Mouse (Mus musculus): ENCODE measurements around the gene Gpr26. TPM values are rescaled to one million over a fixed set of nuclear protein-coding genes. Genes with fewer than 3 reads are reported as not detected.

Gpr26 gene
- total RNA-seq, 2 experiments from 2014 or later = not detected

DNA sequence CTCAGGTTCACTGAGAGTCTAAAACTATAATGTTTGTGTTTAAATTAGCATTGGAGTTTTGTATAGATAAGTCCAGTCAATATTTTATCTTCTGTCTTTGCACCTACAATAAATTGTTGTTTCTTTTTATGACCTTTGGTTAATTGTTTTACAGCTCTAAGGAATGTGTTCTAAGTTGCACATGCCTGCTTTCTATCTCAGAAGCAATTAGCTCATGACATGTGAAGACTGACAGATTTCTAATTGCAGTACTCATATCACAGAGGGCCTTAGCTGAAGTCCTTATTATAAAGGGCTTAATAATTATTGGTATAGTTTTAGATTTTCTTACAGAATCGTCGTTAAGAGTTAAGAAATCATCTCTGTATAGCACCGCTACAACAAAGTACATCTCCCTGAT is 49.7 kb downstream of the Gpr26 start:
- DNase-seq (ENCODE audit: low spot score in 2 of 2) = no peak

- no peak for DNase-seq (ENCODE audit: low spot score in 2 of 2)
Observed at GRCm38 (mm10) chr7:132025591-132025990, 59.3 kb downstream of the Gpr26 start.

- DNase-seq (ENCODE audit: low spot score in 2 of 2) = no peak
Observed at GRCm38 (mm10) chr7:132026671-132027070, 60.4 kb downstream of the Gpr26 start.

- DNase-seq (ENCODE audit: low spot score in 2 of 2) = no peak
Observed at GRCm38 (mm10) chr7:132031940-132032531, 65.8 kb downstream of the Gpr26 start.

Other genes starting within 250 kb of the Gpr26 start
- gene Cpxm2, start 188.3 kb downstream of the Gpr26 start, total RNA-seq (2021) = 10 to 100 TPM; 11.6 to 14.9 TPM